Mouse (Mus musculus): ENCODE measurements around the gene Cbfa2t3.
A peak's percentile ranks its signal among the peaks of the same experiment; 100 is the strongest.

Gene Cbfa2t3

DNA sequence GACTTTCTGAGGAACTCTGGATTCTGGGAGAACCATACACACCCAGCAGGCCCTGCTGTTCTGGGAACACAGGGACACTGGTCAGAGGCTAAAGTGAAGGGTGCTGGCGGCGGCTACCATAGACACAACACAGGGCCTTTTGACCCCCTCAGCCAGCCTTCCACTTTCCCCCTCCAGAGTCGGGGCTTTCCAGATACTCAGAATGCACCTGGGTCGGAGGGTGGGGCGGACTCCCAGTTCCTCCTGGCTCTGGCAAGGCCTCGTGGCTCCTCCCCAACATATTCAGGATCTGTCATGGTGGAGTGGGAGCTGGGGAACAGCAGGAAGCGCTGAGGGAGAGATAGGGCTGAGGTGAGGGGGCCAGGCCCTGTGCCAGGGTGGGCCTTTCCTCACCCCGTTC is 6.8 kb downstream of the Cbfa2t3 start:
- no peak for DNase-seq (ENCODE audit: low spot score)

- no peak for DNase-seq (ENCODE audit: low spot score)
These were observed 7.9 kb downstream of the Cbfa2t3 start for GRCm38 (mm10) chr8:122691018-122691417.

GRCm38 (mm10) chr8:122689315-122689714 is 9.6 kb downstream of the Cbfa2t3 start:
- no peak for DNase-seq (ENCODE audit: low spot score)

DNA sequence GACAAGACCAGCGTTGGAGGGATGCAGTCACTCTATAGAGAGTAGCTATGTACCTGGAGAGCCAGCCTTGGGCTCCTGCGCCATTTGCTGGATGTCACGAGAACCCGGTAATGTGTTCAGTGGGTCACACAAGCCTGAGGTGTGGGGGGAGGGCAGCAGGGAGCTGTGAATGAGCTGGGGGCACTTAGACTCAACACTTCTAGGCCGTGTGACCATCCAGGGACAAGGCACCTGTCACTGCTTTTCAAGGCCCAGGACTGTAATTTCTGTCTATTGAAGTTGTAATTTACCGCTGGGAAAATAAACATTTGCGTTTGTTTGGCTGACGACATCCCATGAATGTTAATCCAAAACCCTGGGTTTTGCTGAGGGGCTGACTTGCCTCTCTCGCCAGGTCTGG is 12.0 kb downstream of the Cbfa2t3 start:
- DNase-seq (ENCODE audit: low spot score) = no peak

DNA sequence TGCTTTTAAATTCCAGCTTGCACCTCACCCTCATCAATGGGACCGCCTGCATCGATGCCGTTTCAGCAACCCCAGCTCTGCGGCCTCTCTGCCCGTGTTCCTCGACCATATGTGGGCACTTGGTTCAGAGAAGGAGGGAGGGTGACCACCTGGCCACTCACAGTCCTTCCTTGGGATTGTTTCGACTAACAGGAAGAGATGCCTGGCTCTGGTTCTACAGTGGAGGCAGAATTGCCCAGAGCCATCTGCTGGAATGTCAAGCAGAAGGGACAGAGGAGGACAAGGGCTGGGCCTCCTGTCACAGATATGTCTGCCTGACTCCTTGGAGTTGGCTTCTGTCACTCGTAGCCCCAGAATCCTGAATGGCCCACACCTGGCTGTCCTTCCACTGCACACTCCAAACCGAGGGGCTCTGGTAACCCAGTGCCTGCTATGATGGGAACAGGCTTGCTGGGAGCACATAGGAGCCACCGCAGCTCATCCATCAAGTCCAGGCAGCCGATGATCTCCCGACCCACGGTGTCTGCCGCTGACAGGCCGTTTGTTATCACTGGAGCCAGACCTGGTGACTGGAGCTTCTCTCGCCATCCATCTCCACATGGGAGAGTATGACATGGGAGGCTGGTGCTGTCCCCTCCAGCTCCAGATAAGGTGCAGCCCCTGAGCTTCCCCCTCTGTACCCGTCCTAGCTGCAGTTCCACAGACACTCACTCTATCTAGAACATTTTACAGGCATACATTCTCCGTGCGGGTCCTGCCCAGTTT is 13.6 kb downstream of the Cbfa2t3 start:
- DNase-seq (ENCODE audit: low spot score) = no peak

DNA sequence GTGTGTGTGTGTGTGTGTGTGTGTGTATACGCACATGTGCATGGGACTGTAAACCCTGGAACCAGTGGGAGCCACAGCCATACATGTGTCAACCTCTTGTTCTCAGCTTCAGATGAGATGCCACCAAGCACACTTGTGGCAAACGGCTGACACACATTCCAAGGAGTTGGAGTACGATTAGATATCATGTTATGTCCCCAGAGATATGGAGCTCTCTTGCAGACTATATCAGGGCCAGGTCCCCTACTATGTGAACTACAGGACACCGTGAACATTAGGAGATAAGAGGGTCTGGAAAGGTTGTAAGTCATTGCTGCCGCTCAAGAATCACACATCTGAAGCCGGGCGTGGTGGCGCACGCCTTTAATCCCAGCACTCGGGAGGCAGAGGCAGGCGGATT is 16.1 kb downstream of the Cbfa2t3 start:
- DNase-seq (ENCODE audit: low spot score) = no peak

DNA sequence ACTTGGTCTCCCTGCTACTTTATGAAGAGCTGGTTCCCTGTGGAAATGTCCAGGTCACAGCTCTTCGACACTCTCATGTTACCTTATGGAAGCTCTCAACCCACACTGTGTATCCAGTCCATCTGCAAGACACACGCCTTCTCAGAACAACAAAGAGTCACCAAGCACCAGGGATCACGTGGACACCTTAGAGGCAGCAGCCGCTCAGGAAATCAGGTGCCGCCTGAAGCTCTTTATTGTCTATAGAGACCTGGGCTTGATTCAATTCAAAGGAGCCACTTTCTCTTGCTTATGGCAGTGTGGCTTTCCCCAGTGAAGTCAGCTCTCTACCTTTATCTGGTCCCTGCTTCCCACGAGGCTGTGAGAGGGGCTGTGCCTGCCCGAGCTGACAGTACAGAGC is 18.7 kb downstream of the Cbfa2t3 start:
- no peak for DNase-seq (ENCODE audit: low spot score)

DNA sequence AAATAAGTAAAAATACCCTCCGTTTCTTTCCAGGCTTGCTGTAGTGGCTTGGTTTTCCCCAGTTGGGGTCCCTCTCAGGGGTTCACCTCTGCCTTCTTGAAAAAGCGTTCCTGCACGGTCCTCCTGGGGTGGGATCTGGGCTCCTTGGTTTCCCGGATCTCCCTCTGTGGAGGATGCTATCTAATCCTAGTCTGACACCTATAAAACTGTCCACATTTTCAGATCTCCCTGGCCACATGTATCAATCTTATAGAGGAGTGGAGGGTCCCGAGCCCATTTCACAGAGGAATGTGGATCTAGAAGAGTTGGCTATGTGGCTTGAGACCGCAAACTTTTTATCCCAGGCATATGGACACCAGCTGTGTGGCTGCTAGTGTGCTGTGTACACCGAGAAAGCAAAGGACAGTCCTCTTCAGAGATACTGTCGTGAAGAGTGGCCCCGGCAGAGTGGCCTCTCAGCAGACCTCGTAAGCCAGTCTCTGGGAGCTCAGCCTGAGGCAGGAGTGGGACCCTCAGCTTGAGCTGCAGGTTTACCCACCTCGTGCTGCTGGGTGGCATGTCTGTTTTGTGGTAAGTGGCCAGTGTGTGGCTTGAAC is 19.5 kb downstream of the Cbfa2t3 start:
- no peak for DNase-seq (ENCODE audit: low spot score)

DNA sequence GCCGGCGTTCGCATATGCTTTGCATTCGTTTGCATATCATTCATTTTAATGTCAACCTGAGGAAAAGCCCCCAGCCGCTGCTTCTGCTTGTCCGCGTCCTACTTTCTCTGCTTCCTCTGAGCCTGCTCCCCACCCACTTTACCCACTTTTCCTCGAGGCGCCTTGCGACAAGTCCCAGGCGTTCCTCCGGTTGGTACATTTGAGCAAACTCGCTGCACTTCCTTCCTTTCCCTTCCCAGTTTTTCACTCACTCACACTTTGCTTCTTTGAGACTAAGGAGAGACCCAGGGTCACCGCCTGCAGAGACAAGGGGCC is 20.1 kb downstream of the Cbfa2t3 start:
- DNase-seq (ENCODE audit: low spot score) = no peak

DNA sequence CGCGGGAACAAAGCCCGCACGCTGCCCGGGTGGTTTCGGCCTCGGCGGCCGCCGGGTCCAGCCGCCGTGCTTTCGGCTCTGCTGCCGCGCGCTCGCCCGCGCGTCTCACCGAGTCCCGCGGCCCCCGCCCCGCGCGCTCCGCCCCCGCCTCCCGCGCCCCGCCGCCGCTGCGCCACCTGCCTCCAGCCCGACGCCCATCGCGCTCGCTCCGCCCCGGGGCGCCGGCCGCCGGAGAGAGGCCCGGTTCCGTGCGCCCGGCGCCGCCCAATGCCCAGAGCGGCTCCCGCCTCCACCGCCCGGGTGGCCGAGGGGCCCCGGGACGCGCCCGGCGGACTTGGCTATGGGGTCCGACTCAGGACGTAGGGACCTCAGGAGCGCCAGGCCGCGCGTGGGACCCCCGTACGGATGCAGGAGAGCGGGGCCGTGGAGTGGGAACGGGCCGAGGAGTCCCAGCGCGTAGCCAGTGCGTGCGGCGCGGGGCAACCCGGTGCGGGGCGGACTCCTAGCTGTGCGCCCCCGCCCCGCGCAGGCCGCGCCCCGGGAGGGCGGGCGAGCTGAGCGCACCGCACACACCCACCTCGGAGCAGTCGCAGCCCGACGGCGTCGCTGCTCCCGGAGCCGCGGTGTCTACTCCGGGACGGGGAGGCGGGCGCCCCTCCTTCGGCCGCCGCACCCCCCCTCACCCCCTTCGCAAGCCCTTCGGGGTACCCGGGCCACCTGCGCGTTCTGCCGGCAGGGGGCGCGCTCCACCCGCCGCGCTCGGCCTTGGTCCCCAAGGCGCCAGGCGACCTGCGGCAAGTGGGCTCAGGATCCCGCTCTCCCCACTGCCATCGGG is 20.6 kb downstream of the Cbfa2t3 start:
- DNase-seq (ENCODE audit: low spot score) = peak; percentile 66

GRCm38 (mm10) chr8:122677481-122678021 is 21.4 kb downstream of the Cbfa2t3 start:
- no peak for DNase-seq (ENCODE audit: low spot score)

- DNase-seq (ENCODE audit: low spot score) = no peak
These were observed 22.1 kb downstream of the Cbfa2t3 start for GRCm38 (mm10) chr8:122676621-122677480.

- no peak for DNase-seq (ENCODE audit: low spot score)
These were observed 23.1 kb downstream of the Cbfa2t3 start for GRCm38 (mm10) chr8:122675596-122676420.

GRCm38 (mm10) chr8:122674999-122675398 is 23.9 kb downstream of the Cbfa2t3 start:
- no peak for DNase-seq (ENCODE audit: low spot score)

DNA sequence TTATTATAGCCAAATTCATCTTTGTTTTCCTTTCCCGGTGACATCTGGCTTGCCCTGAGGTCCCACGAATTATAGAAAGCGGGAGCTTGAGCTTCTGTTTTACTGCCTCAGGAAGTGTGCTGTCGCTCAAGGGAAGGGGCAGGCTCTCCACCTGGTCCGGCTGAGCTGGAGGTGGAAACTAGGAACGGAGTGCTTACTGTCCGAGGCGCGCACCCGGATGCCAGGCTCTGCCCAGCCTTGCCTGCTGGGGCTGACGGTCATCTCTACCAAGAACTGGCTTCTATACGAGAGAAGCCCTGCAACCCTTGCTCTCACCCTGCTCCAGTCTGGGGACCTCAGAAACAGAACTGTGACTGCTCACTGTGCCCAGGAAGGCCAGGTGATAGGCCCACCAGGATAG is 24.9 kb downstream of the Cbfa2t3 start:
- no peak for DNase-seq (ENCODE audit: low spot score)

DNA sequence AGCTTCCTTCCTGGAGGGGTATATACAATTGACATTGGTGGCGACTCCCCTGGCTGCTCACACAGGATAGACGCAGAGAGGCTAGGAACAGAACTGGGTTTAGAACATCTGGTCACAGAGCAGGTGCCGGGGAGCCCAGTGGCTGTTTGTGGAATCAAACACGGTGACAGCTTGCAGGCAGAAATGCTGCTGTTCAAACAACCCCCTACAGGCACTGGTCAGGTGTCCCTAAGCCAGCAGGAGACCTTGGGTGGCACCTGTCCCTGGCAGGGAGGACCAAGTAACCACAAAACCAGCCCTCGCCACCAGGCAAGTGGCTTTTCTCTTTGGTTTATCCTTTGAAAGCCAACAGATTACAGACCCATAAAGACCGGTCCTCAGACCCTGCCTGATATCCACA is 27.0 kb downstream of the Cbfa2t3 start:
- DNase-seq (ENCODE audit: low spot score) = no peak

- no peak for DNase-seq (ENCODE audit: low spot score)
These were observed 28.2 kb downstream of the Cbfa2t3 start for GRCm38 (mm10) chr8:122670718-122671117.

DNA sequence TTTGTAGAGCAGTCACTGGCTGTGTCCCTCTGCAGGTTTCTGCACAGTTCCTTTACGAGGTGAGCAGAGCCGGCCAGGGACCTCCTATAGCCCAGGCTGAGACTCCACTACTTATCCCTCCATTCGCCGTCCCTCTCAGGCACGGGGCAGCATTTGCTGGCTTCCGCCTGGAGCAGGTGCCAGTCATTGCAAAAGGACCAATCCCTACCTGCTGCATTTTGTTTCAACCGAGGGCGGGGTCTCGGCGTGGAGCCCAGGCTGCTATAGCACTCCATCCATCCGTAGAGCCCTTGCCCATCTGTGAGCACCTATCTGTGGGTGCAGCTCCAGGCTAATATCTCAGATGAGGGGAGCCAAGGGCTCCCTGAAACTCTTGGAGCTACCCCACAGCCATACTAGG is 28.9 kb downstream of the Cbfa2t3 start:
- no peak for DNase-seq (ENCODE audit: low spot score)

GRCm38 (mm10) chr8:122669370-122669769 is 29.5 kb downstream of the Cbfa2t3 start:
- DNase-seq (ENCODE audit: low spot score) = no peak

GRCm38 (mm10) chr8:122667854-122668253 is 31.1 kb downstream of the Cbfa2t3 start:
- DNase-seq (ENCODE audit: low spot score) = no peak

GRCm38 (mm10) chr8:122666827-122667226 is 32.1 kb downstream of the Cbfa2t3 start:
- no peak for DNase-seq (ENCODE audit: low spot score)

Measured in yolk sac, embryonic 10.5 days (tissue).